Comparison of ENCODE assay signal across 24 mouse cellular contexts in genomic region chr10:4050236-4050635, GRCm38 (mm10).
"Had no signal": no experiment of that assay in that cellular context is flagged by ENCODE, and none has a peak within 500 bp of the region (broad histone marks: within the 10 kb centered on the region; RNA-seq: fewer than 3 reads in every experiment).

No protein-coding gene starts in this region.

- H3K4me1 ChIP-seq: forebrain, embryonic 12.5 days; forebrain, embryonic 13.5 days; forebrain, embryonic 15.5 days had no signal

- DNase-seq: cerebellum, adult 8-10 months; cerebellum, adult 9-10 months; cerebellum, adult 9-11 months; cerebellum, postnatal 10 days; cerebellum, postnatal 14 days; cerebellum, postnatal 25 days; cerebellum, postnatal 36 days; embryo, embryonic 11 days; forebrain, postnatal 0 days; gastrocnemius, postnatal 14 days; gastrocnemius, postnatal 25 days; gastrocnemius, postnatal 36 days; heart, adult 18-20 months; heart, adult 2 months had no signal

- H3K4me3 ChIP-seq: embryonic facial prominence, embryonic 10.5 days; embryonic facial prominence, embryonic 12.5 days; embryonic facial prominence, embryonic 13.5 days; embryonic facial prominence, embryonic 15.5 days; erythroblast, embryonic 14.5 days; forebrain, embryonic 10.5 days; forebrain, embryonic 12.5 days; forebrain, embryonic 13.5 days; forebrain, embryonic 15.5 days; heart, adult 2 months; heart, embryonic 10.5 days had no signal

- H3K9me3 ChIP-seq: embryonic facial prominence, embryonic 10.5 days; embryonic facial prominence, embryonic 12.5 days; embryonic facial prominence, embryonic 13.5 days; embryonic facial prominence, embryonic 15.5 days; forebrain, embryonic 10.5 days; forebrain, embryonic 12.5 days; forebrain, embryonic 13.5 days; forebrain, embryonic 15.5 days; heart, embryonic 10.5 days had no signal

- H3K27ac ChIP-seq: embryonic facial prominence, embryonic 10.5 days; embryonic facial prominence, embryonic 12.5 days; embryonic facial prominence, embryonic 13.5 days; embryonic facial prominence, embryonic 15.5 days; forebrain, embryonic 10.5 days; forebrain, embryonic 12.5 days; forebrain, embryonic 13.5 days; forebrain, embryonic 15.5 days; heart, adult 2 months; heart, embryonic 10.5 days had no signal

- H3K36me3 ChIP-seq: embryonic facial prominence, embryonic 13.5 days; embryonic facial prominence, embryonic 15.5 days; forebrain, embryonic 15.5 days had no signal

- H3K9ac ChIP-seq: embryonic facial prominence, embryonic 12.5 days; embryonic facial prominence, embryonic 13.5 days; embryonic facial prominence, embryonic 15.5 days; forebrain, embryonic 12.5 days; forebrain, embryonic 13.5 days; forebrain, embryonic 15.5 days; forebrain, postnatal 0 days had no signal
